Comparison of ENCODE assay signal across 13 mouse cellular contexts in genomic region chr2:166148672-166149332, GRCm38 (mm10). TPM values are rescaled to one million over a fixed set of nuclear protein-coding genes. Genes with fewer than 3 reads are reported as not detected.
DNase-seq lines count a peak whose midpoint lies in the region; ATAC-seq lines count a peak whose summit lies in the region.
"Had no signal": no experiment of that assay in that cellular context is flagged by ENCODE, and none has a peak within 500 bp of the region (broad histone marks: within the 10 kb centered on the region; RNA-seq: fewer than 3 reads in every experiment).

No protein-coding gene starts in this region.

- WGBS in heart, embryonic 11.5 days (ENCODE audit: insufficient replicate concordance), result 38% methylated on average over 13 of the region's 13 CpGs
- 19% methylated on average over 13 of the region's 13 CpGs for WGBS in intestine, embryonic 16.5 days

- H3K4me1 ChIP-seq in heart, embryonic 11.5 days (ENCODE audit: control insufficient read depth, insufficient read depth, low read length), result peaks cover 92% of the 10 kb centered on the region
- peaks cover 73% of the 10 kb centered on the region for H3K4me1 ChIP-seq in intestine, embryonic 16.5 days (ENCODE audit: control insufficient read depth, insufficient read depth, low read length)

- H3K9me3 ChIP-seq in heart, embryonic 11.5 days (replicated peaks; ENCODE audit: control insufficient read depth, low read length), result no peaks in the 10 kb centered on the region
- H3K9me3 ChIP-seq in intestine, embryonic 16.5 days (ENCODE audit: control insufficient read depth, low read length), result no peaks in the 10 kb centered on the region
- H3K9me3 ChIP-seq: midbrain, embryonic 15.5 days had no signal

- no peak for DNase-seq in heart, postnatal 25 days (ENCODE audit: low spot score)
- peak; percentile 44 for DNase-seq in urinary bladder, postnatal 14 days (ENCODE audit: low spot score)
- DNase-seq in urinary bladder, postnatal 36 days (ENCODE audit: low spot score in 2 of 2), result no peak
- no peak for DNase-seq in B cell, adult 2 months
- DNase-seq in thymus, postnatal 14 days, result no peak
- no peak for DNase-seq in left cerebral cortex, adult 8-10 months (ENCODE audit: low spot score in 2 of 2)
- DNase-seq: adrenal gland, postnatal 14 days; left cerebral cortex, postnatal 4 days; right cerebral cortex, postnatal 4 days had no signal

- H3K27me3 ChIP-seq in heart, embryonic 11.5 days (ENCODE audit: control insufficient read depth, insufficient read depth, low read length), result no peaks in the 10 kb centered on the region
- H3K27me3 ChIP-seq in intestine, embryonic 16.5 days (replicated peaks; ENCODE audit: control insufficient read depth, insufficient read depth, low read length), result no peaks in the 10 kb centered on the region
- H3K27me3 ChIP-seq: midbrain, embryonic 15.5 days had no signal

- peak overlapping the region; percentile 12 for H3K4me2 ChIP-seq in heart, embryonic 11.5 days
- H3K4me2 ChIP-seq in intestine, embryonic 16.5 days (ENCODE audit: low read depth, low read length), result peak overlapping the region; percentile 37
- H3K4me2 ChIP-seq: midbrain, embryonic 15.5 days had no signal

- ATAC-seq in heart, embryonic 11.5 days (replicated peaks; ENCODE audit: insufficient number of reproducible peaks, low FRiP score, low TSS enrichment), result no peak
- ATAC-seq in intestine, embryonic 16.5 days, result peak; percentile 37
- ATAC-seq: midbrain, embryonic 15.5 days had no signal

- intact Hi-C loops in heart, postnatal 25 days (cut with DNase I), result no loop called here

- H3K9ac ChIP-seq in heart, embryonic 11.5 days (ENCODE audit: low read depth, low read length), result peak overlapping the region; percentile 30; the same call in 1 of the 2 replicates
- peak overlapping the region; percentile 34; the same call in 1 of the 2 replicates for H3K9ac ChIP-seq in intestine, embryonic 16.5 days (ENCODE audit: low read depth, low read length)
- H3K9ac ChIP-seq: midbrain, embryonic 15.5 days had no signal

- peak overlapping the region; percentile 62 for H3K27ac ChIP-seq in heart, embryonic 11.5 days (ENCODE audit: low read depth, low read length)
- peak overlapping the region; percentile 58 for H3K27ac ChIP-seq in intestine, embryonic 16.5 days (ENCODE audit: low read length)
- H3K27ac ChIP-seq: midbrain, embryonic 15.5 days had no signal

- no peaks in the 10 kb centered on the region for H3K36me3 ChIP-seq in heart, embryonic 11.5 days (ENCODE audit: control insufficient read depth, insufficient read depth, low read length)
- no peaks in the 10 kb centered on the region for H3K36me3 ChIP-seq in intestine, embryonic 16.5 days (ENCODE audit: control insufficient read depth, insufficient read depth, low read length)
- H3K36me3 ChIP-seq: midbrain, embryonic 15.5 days had no signal

- H3K4me3 ChIP-seq in heart, embryonic 11.5 days (ENCODE audit: low read depth, low read length), result no peak overlapping the region
- no peak overlapping the region for H3K4me3 ChIP-seq in intestine, embryonic 16.5 days (ENCODE audit: low read length)
- H3K4me3 ChIP-seq: midbrain, embryonic 15.5 days had no signal

RNA-seq across cellular contexts. Expression of gene Sulf2, which starts 6.7 kb away (rescaled TPM):
- 111 and 114 TPM in 2 replicates for polyA plus RNA-seq in heart, embryonic 11.5 days (2014; fragmentation: Nextera tagmentation; extraction: Ambion mirVana)
- total RNA-seq in heart, postnatal 25 days (2021), result 10 to 100 TPM; 48.7 to 54.3 TPM
- 68.4 and 76.3 TPM in 2 replicates for polyA plus RNA-seq in intestine, embryonic 16.5 days (2015; fragmentation: Nextera tagmentation; extraction: Ambion mirVana)
- 10 to 100 TPM; 87.4 to 91.5 (median 88.6) TPM for total RNA-seq in left cerebral cortex, adult 8-10 months (2022)
- total RNA-seq: CH12.LX had no signal
